Mouse (Mus musculus) leukemia stem cell, adult 10-12 weeks (primary cell): ENCODE data around the gene Srek1ip1. TPM values are rescaled to one million over a fixed set of nuclear protein-coding genes. Genes with fewer than 3 reads are reported as not detected.

ENCODE experiments used
- polyA plus RNA-seq: library from polyadenylated mRNA; stranded (reverse); fragments of >175 nt; gene quantifications from 2 replicates; pipeline ENCODE4 v1.2.3, GENCODE M21; 2012; ENCODE audit warnings: low replicate concordance

Gene Srek1ip1
- 0.48 and 2.4 TPM in 2 replicates for polyA plus RNA-seq

DNA sequence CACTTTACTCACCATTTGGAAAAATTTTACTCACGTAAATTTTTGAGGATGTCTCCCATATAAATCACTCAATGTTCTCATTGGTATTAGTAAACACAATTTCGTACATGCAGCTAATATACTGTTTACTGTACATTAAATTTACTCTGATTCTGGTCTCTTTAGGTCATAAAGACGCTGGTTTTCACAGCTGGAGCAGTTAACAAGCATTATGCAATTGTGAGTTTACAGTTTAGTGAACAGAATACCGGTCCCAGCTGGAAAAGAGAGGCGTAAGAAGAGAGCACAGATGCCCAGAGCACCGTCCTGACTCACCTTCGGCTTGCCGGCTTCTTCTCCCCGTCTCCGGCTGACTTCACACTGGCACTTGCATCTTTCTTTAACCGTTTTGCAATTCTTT is at the start of gene Srek1ip1:
Gene Srek1ip1 (plus strand): TSS at position 301 of the 400 bp plus-strand sequence.

DNA sequence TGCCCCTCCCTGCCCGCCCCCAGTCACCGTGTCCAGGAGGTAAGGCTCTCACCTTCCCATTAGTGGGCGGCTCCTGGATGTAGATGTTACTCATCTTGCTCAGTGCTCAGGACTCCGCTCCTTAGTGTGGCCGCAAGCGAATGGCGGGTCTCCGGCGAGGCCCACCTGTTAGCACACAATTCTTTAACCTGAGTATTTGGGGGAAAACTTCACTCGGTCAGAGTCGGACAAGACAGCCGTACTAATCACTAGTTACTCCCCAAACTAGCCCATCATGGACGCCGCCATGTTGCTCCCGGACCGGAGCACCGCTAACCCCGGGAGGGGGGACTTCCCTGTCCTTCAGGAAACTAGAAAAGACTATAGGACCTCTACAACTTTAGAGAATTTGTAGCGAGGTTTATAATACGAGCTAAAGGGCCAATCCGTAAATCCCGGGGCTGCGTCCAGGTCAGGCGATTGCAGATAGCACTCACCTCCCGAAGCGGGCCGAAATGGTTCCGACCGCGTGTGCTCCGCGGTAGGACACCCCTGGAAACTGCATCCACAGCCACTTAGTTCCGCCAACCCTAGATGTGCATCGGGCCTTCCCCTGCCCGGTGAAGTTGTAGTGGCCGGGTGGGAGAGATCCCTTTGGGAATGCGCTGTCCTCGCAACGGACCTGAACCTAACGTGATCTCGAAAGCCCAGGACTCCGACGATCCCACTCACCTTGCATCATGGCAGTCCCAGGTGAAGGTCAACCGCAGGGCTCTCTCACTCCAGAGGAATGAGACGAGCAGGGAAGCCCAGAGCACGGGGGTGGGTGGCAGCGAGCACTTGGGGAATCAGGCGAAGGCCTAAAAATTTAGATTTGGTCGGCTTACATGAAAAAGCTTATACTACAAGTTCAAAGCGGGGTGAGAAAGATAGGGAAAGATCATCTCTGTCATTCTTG is 24.6 kb downstream of the Srek1ip1 start, which contains the start of gene Cwc27:
Gene Cwc27 (minus strand): TSS at position 508 of the 937 bp plus-strand sequence.

DNA sequence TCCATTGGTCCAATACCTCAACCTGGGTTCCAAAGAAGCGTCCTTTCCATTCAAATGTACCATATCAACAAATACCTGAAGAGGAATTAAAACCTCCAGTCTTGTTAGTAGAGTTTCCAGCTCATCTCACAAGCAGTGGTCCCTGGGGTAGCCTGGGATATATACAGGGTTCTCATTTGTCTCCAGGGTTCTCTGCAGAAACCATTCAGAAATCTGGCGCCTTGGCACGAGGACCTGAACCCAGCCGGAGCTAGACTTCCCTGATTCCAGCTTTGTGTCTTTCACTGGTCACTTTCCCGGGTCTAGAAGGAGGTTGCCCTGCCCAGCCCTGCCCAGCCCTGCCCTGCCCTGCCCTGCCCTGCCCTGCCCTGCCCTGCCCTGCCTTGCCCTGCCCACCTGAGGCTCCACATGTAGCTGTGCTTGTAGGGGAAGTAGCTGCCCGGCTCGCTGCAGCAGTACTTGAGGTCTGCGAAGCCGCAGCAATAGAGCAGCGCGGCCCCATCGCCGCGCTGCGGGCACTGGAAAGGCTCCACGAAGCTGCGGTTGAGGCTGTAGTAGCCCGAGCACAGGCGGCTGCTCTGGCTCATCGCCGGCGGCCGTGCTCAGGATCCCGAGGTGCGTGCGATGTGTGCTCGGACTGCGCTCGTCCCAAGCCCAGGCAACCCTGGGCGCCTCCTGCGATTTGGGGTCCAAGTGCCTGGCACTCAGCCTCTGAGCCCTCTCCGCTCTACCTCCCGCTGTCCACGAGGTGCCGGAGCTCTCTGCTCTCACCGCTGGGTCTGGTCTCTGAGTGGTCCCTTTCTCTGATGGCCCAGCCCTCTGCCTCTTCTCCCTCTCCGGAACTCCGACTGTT is 71.1 kb downstream of the Srek1ip1 start, which contains the start of gene Shisal2b:
Gene Shisal2b (minus strand): TSS at position 767 of the 853 bp plus-strand sequence.

Other genes starting within 250 kb of the Srek1ip1 start
- 0.25 and 1.4 TPM in 2 replicates for gene Cwc27, start 24.7 kb downstream of the Srek1ip1 start, polyA plus RNA-seq
- gene Shisal2b, start 71.4 kb downstream of the Srek1ip1 start, polyA plus RNA-seq = not detected in 2 replicates